Mouse (Mus musculus): ENCODE data around the gene Rasgef1b.

Rasgef1b gene

DNA sequence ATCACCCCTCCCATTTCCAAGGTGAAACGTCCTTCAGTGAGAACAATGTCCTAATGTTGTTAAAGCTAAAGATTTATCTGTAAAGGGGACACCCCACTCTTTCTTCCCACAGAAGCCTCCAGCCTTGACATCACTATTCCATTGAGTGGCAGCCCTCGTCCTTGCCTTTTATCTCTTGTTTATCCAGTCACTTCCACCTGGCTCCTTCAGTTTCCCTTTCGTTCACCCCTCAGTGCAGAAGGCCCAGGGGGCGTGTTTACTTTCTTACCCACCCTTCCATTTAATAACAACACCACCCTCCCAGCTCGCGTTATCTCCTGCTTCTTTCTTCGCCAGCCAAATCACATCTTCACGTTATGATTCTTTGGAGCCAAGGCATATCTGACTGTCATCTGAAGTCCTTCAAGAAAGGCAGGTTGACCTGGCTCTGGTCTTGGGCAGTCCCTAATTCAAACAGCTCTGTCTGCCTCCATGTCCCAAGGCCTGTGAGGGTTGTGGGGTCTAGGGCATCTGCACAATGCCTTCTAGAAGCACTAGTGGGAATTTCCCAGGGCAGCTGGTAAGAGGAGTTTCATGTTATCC, 355.2 kb downstream of the Rasgef1b start:
- DNase-seq (ENCODE audit: low spot score): no peak

DNA sequence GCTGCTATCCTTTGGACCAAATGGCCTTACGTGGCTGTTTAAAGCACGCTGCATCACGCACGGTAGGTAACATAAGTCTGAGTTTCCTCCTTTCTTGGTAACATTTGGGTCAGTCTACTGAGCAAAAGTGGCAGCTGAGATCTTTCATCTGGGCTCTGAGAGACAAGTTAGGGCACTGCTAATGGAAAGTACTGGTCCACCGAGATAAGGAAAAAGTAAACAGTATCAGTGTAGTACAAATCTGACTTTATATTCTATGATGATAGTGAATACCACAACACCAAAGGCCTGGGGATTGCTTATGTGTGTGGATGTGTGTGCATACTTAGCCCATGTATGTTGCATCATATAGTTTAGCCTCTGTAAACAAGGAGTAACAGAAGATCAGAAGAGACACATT, 358.2 kb downstream of the Rasgef1b start:
- no peak for DNase-seq (ENCODE audit: low spot score)

GRCm38 (mm10) chr5:99369256-99369655, 359.6 kb downstream of the Rasgef1b start:
- no peak for DNase-seq (ENCODE audit: low spot score)

DNA sequence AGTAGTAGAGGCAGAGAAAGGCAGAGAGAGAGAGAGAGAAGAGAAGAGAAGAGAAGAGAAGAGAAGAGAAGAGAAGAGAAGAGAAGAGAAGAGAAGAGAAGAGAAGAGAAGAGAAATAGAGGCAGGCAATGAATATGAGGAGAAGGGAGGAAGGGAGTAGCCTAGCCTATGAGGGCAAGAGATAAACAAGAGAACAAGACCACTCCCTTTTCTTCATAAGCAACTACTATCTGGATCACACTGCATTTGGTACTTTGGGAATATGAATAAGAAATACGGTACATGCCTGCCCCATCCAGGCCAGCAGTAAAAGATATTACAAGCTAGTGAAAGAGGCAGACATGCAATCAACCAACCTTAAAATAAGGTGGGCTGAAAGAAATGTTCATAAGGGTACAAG, 360.2 kb downstream of the Rasgef1b start:
- no peak for DNase-seq (ENCODE audit: low spot score)

DNA sequence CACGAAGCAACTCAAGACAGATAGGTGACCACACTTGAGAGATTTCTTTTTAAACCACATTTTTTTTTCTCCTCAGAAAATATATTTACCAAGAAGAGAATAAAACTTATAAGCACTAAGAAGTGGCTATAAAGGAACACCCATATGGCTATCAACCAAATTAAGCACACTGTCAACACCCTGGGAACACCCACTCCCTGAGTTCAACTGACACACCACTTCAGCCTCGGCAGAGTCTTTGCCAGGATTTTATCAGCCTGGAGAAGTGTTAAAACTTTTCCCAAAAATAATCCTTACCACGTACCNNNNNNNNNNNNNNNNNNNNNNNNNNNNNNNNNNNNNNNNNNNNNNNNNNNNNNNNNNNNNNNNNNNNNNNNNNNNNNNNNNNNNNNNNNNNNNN, 368.3 kb downstream of the Rasgef1b start:
- DNase-seq (ENCODE audit: low spot score): no peak

DNA sequence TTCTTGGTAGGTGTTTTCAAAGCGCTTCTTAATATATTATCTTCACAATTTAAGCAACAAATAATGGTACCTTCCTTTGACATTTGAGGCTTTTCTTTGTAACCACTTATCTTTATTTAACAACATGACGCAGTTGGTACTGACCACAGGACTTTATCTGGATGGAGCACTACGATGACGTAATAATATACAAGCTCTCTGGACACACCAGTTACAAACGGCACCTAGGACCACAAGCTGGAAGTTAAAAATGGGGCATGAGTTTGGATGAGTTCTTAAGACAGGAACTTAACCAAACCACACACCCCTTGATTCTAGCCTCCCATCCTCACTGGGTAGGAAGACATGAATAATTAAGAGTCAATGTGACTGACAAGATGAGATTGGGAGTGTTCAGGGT, 369.6 kb downstream of the Rasgef1b start:
- DNase-seq (ENCODE audit: low spot score): no peak

DNA sequence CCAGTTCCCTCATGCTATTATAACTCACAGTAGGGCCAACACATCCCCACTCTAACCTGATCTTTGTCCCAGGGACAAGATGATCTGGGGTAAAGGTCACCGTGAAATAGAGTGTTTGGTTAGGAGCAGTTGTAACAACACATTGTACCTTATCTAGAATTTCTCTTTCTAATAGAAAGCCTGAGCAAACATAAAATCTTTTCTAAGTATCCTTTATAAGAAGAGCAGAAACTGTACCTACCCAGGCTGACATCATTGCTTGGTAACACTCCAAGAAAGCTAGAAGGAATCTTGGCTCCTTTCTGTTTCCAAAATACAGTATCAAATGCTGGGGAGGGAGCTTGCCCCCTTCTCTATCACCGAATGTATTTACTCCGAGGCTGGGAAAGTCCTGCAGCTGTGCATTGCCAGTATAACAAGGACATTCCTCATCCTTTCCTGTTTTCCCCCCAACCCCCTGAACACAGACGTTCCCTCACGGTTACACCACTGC, 374.2 kb downstream of the Rasgef1b start:
- DNase-seq (ENCODE audit: low spot score): no peak

GRCm38 (mm10) chr5:99350030-99350429, 378.8 kb downstream of the Rasgef1b start:
- no peak for DNase-seq (ENCODE audit: low spot score)

- no peak for DNase-seq (ENCODE audit: low spot score)
These were observed 380.5 kb downstream of the Rasgef1b start for GRCm38 (mm10) chr5:99348257-99348849.

- DNase-seq (ENCODE audit: low spot score): no peak
These were observed 386.3 kb downstream of the Rasgef1b start for GRCm38 (mm10) chr5:99342527-99342926.

DNA sequence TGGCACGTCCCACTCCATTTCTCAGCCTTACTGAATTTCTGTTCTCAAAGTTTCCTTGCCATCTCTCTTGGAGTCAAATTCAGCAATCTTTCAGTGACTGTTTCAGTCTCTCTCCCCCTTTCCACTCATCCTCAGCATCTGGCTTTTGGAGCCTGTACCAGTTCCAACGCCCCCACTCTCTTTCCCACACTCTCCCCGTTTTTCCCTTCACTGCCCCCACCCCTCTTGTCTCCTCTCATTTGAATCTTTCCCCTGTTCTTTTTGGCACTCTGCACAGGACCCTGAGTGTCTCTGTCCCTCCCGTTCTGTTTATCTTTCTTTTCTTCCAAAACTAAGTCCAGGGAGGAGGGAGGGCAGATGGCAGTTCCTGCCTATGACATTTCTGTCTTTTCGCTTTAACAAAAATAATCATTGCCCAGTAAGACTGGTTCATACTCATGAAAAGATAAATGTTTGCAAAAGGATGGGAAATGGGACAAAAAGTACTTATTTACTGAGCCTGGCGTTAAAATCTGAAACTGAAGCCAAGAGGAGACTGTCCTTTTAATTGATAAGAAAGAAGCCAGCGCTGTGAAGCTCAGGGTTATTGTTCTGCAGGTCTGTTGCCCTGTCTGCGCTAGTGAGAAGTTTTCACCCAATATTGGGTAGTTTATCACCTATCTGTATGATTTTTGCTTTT, 388.4 kb downstream of the Rasgef1b start:
- no peak for DNase-seq (ENCODE audit: low spot score)

GRCm38 (mm10) chr5:99339790-99340189, 389.1 kb downstream of the Rasgef1b start:
- DNase-seq (ENCODE audit: low spot score): no peak

GRCm38 (mm10) chr5:99338826-99339225, 390.0 kb downstream of the Rasgef1b start:
- DNase-seq (ENCODE audit: low spot score): no peak

- DNase-seq (ENCODE audit: low spot score): no peak
These were observed 392.4 kb downstream of the Rasgef1b start for GRCm38 (mm10) chr5:99336427-99336826.

DNA sequence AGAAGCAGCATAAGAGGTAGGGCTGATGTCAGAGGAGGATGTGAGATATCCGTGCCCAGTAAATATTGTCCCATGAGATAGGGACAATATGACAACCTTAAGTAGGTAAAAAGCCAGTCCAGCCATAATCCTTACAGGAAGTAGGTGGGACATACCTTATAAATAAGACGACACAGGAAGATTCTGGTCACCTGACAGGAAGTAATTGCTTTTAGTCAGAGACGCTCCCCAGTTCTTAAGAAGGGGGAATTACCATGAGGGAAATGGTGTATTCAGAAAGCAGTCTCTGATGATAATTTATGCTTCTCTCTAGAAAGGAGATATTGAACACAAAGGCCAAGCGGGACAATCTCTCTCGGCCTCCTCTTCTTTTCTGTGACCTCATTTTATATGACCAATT, 394.8 kb downstream of the Rasgef1b start:
- DNase-seq (ENCODE audit: low spot score): no peak

DNA sequence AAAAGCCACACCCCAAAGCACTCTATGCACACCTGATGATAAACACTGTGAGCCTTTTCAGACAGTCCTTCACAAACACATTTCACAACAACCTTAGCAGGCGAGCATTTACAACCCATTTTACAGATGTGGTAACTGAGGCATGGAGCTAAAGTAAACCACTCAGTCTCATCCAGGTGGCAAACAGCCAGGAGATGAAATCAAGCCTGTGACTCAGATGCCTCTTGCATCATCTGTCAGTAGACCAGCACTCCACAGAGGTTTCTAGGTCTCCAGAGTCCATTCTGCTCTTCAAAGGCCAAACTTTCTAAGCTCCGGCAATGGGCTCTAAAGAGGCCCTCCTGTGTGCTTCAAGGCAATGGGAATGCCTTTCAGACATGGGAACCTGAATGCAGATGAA, 396.8 kb downstream of the Rasgef1b start:
- DNase-seq (ENCODE audit: low spot score): no peak

DNA sequence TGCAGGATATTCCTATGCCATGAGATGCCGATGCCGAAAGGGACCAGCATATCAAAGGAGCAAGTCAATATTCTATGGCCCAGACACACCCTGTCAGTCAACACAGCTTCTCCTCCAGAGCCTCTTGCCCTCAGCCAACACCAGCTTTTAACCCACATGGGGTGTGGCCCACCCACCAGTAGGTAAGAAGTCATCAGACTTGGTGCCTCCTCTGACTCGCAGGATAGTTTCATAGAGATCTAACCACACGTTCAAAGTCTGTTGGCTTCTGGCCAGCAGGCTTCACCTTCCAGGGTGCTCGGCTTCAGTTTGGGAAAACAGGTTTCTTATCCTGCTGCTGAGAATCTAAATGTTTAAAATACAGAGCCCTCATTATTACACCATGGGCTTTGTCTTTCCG, 399.8 kb downstream of the Rasgef1b start:
- no peak for DNase-seq (ENCODE audit: low spot score)

DNA sequence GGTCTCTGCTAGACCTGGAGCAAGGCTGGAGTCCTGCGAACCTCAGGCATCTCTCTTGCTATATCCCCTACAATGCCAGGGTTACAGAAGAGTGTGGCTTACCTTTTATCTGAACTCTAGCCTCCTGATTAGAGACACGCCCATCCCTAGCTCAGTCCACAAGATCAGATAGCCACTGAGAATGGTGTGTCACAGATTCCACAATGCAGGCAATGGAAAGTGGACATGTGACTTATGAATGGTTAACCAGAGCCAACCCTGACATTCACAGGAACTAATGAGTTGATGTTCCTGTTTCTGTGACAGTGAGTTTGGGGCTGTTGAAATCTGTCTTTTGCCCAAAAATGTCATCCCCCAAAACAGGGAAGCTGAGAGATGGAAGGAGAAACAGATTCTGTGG, 401.8 kb downstream of the Rasgef1b start:
- DNase-seq (ENCODE audit: low spot score): no peak

DNA sequence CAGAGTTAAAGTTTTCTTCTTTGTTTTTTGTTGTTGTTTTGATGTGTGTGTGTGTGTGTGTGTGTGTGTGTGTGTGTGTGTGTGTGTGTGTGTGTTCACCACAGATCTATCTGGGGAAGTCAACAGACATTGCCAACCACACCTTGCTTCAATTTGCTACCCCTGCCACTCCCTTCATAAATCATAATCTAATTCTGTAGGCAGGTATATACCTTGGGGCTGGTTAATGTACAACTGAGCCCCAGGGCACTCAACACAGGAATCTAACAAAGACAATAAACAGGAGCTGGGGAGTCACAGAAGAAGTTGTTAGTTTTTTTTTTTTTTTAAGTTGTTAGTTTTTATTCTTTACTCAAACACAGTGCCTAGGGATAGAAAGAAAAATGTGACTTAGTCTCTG, 403.6 kb downstream of the Rasgef1b start:
- no peak for DNase-seq (ENCODE audit: low spot score)

DNA sequence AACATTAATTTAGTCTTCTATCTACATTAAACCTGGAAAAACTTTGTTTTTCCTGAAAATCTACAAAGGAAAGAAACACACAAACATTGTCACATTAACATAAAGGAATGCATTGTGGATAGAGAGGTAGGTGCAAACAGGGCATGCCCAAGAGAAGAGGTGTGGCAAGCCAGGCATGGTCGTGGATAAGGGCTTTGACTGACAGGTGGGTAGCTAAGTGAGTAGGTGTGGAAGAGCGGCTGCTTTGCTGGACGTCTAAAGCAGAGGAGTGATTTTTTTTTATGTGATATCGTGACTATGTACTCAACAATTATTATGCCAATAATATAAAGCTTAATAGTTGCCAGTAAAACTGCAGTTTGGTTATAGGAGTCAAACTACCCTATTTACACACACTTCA, 408.1 kb downstream of the Rasgef1b start:
- no peak for DNase-seq (ENCODE audit: low spot score)

GRCm38 (mm10) chr5:99297939-99298338, 430.9 kb downstream of the Rasgef1b start:
- DNase-seq (ENCODE audit: low spot score): no peak

GRCm38 (mm10) chr5:99296348-99296747, 432.5 kb downstream of the Rasgef1b start:
- no peak for DNase-seq (ENCODE audit: low spot score)

DNA sequence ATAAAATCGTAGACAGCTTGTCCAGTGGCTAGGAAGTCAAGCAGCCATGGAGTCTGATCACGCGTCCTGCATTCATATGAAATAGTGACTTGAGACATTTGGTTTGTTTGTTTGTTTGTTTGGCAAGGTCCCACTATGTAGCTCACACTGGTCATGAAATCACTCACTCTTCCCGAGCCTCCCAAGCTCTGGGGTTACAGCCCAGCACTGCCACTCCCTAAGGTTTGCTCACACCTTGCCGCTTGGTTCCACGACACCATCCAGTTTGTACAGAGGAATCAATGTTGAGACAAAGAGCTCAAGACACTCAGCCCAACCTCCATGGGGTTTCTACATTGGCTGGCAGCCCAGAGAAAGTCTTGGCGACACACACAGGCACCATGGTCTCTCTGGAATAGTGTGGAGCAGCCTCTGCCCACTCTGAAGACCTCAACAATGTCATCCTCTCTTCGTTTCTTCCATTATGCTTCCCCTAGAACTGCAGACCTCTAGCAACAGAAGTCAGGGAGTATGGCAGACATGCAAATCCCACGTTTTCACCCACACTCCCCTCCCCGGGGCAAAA, 436.5 kb downstream of the Rasgef1b start:
- DNase-seq (ENCODE audit: low spot score): no peak
